Mouse (Mus musculus): ENCODE measurements at regions not wholly inside any gene's neighbourhood (a gene's known extent, or its start where the extent isn't known, plus 50 kb on each side); places are given as distances from the start of the nearest gene placed in this dataset.

DNA sequence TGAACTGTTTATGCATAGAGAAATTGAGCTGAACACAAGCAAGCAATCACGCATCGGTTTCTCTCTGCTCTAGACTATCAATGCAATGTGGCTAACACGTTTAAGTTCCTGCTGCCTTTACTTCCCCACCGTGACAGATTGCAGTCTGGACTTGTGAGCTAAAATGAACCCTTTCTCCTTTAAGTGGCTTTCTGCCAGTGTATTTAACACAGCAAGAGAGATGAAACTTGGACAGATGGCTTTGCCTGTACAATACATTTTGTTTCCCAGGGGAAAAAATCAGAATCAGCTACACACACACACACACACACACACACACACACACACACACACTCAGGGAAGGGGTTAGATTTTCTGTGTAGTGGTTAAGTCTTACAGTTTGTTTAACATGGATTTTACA is 206.8 kb downstream of the Sp3 start:
- no peak overlapping the region for H3K27ac ChIP-seq (ENCODE audit: insufficient read depth, low read length)
- H3K4me3 ChIP-seq (ENCODE audit: insufficient read depth, low read length) = no peak overlapping the region
- H3K4me1 ChIP-seq (ENCODE audit: control insufficient read depth, insufficient read depth, low read length) = no peaks in the 10 kb centered on the region; the same call in 1 of the 2 replicates
- no peak for TF ChIP-seq POLR2A (IDR thresholded peaks at IDR 0.05; ENCODE audit: low read depth, low read length)
- TF ChIP-seq CTCF (IDR thresholded peaks at IDR 0.05; ENCODE audit: borderline replicate concordance, insufficient read depth, low read length) = no peak

DNA sequence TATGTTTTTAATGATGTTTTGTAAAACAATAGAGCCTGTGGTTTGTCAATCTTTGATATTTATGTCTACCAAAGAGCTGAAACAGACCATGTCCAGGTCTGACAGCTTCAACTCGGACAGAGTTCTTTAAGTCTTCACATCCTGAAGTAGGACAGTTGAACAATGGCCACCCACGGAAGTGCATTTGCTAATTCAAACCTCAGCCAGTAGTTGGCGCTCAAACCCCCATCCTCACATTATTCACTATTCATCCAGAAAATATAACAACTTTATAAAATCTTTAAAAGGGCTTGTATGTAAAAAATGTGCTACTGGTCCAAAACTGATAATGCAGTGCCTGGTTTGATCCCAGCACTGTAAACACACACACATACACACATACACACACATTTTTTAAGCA is 202.9 kb downstream of the Sp3 start:
- no peak for TF ChIP-seq CTCF (IDR thresholded peaks at IDR 0.05; ENCODE audit: borderline replicate concordance, insufficient read depth, low read length)
- TF ChIP-seq POLR2A (IDR thresholded peaks at IDR 0.05; ENCODE audit: low read depth, low read length) = no peak
- Histone ChIP-seq H3K4me1 (ENCODE audit: control insufficient read depth, insufficient read depth, low read length) (no peaks in the 10 kb centered on the region; the same call in 1 of the 2 replicates), H3K4me3 (ENCODE audit: insufficient read depth, low read length) (no peak overlapping the region), H3K27ac (ENCODE audit: insufficient read depth, low read length) (no peak overlapping the region; the same call in 1 of the 2 replicates)

DNA sequence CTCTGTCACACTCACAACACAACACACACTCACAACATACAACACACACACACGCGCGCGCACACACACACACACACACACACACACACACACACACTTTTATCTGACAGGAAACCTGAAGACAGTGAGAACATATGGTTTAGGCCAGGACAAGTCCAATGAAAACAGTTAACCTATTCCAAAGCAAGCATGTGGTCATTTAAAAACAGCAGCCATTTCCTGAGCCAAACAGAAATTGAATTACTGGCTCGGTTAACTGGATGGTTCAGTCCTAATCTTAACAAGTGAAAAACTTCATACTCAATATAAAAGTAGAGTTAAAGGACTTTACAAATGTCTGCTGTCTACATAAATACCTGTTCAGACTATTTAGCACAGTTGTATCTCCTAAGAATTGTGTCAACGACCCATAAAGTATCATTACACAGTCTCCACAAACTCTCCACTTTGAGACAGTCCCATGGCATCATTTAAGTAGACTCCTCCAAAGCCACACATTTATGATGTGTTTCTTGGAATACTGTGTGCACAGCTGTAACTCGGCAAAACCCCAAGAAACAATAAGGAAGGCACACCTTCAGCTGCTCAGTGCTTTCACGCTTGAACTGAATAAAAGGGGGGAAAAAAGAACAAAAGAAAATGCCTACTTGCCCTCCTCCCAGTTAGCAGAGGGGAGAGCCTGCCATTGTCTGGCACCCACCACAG is 202.3 kb downstream of the Sp3 start:
- no peak for TF ChIP-seq POLR2A (IDR thresholded peaks at IDR 0.05; ENCODE audit: low read depth, low read length)
- TF ChIP-seq CTCF (IDR thresholded peaks at IDR 0.05; ENCODE audit: borderline replicate concordance, insufficient read depth, low read length) = no peak

DNA sequence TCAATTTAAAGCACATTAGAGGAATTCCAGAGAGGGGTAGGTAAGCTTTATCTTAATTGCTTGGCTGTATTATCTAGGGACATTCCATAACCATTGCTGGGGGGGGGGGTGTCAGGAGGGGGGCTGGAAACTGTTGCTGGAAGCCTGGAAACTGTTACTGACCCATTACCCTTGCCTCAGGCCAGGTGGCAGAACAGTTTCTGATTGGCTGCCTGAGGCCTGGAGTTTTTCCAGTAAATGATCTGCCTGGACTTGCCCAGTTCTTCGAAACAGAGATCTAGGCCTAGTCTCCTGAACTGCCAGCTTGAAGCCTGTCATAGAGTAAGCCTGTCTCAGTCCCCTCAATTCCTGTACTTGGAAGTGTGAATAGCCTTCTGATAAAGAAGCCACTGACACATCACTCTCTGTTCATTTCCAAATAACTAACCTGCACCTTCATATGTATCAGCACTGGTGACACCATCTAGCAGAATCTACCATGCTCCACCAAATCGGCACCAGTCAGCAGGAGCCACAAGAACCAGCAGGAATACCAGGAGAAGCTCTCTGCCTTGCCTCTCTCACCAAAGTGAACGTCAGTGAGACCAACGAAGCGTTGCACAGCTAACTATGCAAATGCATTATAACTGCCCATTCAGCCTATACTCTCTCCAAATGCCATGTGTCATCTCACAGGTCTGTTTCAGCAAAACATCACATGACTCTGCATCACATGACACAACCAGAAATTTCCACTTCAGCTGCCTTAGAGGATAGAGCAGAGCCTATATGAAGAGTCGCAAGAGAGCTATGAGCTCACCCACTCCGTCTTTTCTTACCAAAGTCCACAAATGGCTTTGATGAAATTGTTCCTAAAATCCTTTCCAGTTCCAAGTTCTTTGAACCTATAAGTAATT is 200.7 kb downstream of the Sp3 start:
- Histone ChIP-seq H3K4me3 (ENCODE audit: insufficient read depth, low read length) (no peak overlapping the region), H3K4me1 (ENCODE audit: control insufficient read depth, insufficient read depth, low read length) (no peaks in the 10 kb centered on the region; the same call in 1 of the 2 replicates), H3K27ac (ENCODE audit: insufficient read depth, low read length) (no peak overlapping the region)
- TF ChIP-seq CTCF (IDR thresholded peaks at IDR 0.05; ENCODE audit: borderline replicate concordance, insufficient read depth, low read length) (no peak), POLR2A (IDR thresholded peaks at IDR 0.05; ENCODE audit: low read depth, low read length) (no peak)

More for the DNA sequence above, 202.3 kb downstream of the Sp3 start:
- H3K27ac ChIP-seq (ENCODE audit: insufficient read depth, low read length) = no peak overlapping the region; the same call in 1 of the 2 replicates
- H3K4me3 ChIP-seq (ENCODE audit: insufficient read depth, low read length) = no peak overlapping the region
- no peaks in the 10 kb centered on the region; the same call in 1 of the 2 replicates for H3K4me1 ChIP-seq (ENCODE audit: control insufficient read depth, insufficient read depth, low read length)

DNA sequence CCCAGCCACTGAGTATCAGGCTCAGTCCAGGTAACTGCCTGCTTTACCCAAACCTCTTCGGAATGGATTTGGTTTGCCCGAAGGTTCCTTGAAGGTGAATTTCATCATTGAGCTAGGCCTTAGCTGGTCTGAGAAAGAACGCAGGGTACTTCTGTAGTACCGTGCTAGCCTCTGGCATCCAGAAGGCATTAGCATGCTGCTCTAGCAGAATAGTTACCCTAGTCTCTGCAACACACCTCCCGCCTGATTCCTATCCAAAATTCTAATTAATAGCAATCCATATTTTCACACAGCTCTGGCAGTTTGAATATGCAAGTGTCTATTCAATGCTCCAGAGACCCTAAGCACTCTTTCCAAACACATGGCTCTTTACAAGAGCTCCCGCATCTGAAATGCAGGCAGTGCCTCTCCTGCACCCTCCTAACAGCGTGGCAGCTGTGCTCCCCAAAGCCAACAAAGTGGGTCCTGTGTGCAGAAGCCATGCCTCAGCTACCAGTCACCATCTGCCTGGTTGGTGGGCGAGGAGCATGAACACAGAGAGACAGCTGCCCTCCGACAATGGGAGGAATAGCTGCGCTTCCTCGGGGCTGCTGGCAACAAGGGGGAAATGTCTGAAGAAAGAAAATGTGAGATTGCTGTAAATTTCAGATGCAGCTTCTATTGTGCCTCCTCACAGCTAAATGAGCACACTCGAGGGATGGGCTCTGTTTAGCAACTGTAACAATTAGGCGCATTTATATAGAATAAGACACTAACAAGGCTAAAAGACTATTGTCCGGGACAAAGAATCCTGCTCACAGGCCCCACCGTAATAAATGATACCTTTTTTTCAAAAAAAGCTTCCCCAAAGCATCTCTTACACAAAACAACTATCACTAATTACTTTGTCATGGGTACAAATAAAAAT is 198.6 kb downstream of the Sp3 start:
- TF ChIP-seq POLR2A (IDR thresholded peaks at IDR 0.05; ENCODE audit: low read depth, low read length) = no peak
- no peak for TF ChIP-seq CTCF (IDR thresholded peaks at IDR 0.05; ENCODE audit: borderline replicate concordance, insufficient read depth, low read length)
- Histone ChIP-seq H3K4me3 (ENCODE audit: insufficient read depth, low read length) (no peak overlapping the region), H3K4me1 (ENCODE audit: control insufficient read depth, insufficient read depth, low read length) (no peaks in the 10 kb centered on the region; the same call in 1 of the 2 replicates), H3K27ac (ENCODE audit: insufficient read depth, low read length) (no peak overlapping the region)

DNA sequence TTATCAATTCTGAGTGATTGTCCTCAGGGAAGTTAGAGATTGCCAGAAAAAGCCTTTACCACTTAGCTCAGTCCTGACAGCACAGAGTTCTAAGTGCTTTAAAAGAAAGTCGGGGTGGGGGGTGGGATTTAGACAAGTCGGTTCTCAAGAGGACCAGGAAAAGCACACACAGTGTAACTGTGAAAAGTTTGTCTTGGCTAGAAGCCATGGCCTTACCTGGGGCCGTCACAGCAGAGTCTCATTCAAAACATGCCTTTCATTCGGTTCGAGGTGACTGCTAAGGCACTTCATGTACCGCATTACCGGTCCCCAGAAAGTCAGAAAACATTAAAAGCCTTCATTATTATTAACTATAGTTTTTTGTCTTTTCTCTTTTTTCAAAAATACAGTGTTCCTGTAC is 197.9 kb downstream of the Sp3 start:
- H3K4me3 ChIP-seq (ENCODE audit: insufficient read depth, low read length) = no peak overlapping the region
- no peaks in the 10 kb centered on the region; the same call in 1 of the 2 replicates for H3K4me1 ChIP-seq (ENCODE audit: control insufficient read depth, insufficient read depth, low read length)
- H3K27ac ChIP-seq (ENCODE audit: insufficient read depth, low read length) = no peak overlapping the region
- TF ChIP-seq POLR2A (IDR thresholded peaks at IDR 0.05; ENCODE audit: low read depth, low read length) = no peak
- TF ChIP-seq CTCF (IDR thresholded peaks at IDR 0.05; ENCODE audit: borderline replicate concordance, insufficient read depth, low read length) = no peak

DNA sequence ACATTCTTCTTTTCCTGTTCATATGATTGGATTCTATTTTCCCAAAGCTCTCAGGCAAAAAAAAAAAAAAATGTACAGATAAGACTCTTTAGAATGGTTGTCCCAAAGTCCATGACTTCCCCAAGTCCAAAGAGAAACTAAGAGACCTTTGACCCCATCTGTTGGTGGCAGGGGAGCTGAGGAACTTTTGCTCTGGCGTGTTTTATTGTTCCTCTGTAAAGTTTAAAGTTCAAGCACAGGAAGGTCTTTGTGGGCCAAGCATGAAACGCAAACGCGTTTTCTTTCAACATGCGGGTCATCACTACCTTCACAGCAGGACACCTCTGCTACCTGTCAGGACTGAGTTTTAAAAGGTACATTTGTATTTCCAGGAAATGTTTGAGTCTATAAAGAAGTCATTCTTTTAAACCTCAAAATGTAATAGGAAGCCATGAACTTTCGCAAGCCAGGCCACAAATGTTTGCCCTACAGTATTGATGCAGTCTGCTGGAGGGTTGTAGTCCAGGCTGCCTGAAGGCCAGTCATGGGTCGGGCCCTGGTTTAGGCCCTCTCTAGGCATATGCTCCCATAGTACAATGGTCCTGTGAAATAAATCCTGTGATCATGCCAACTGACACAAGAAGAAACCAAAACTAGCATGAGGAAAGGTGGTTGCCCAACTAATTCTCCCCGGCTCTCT is 194.7 kb downstream of the Sp3 start:
- H3K4me1 ChIP-seq (ENCODE audit: control insufficient read depth, insufficient read depth, low read length) = no peaks in the 10 kb centered on the region
- no peak overlapping the region for H3K27ac ChIP-seq (ENCODE audit: insufficient read depth, low read length)
- H3K4me3 ChIP-seq (ENCODE audit: insufficient read depth, low read length) = no peak overlapping the region
- TF ChIP-seq CTCF (IDR thresholded peaks at IDR 0.05; ENCODE audit: borderline replicate concordance, insufficient read depth, low read length) (no peak), POLR2A (IDR thresholded peaks at IDR 0.05; ENCODE audit: low read depth, low read length) (no peak)

DNA sequence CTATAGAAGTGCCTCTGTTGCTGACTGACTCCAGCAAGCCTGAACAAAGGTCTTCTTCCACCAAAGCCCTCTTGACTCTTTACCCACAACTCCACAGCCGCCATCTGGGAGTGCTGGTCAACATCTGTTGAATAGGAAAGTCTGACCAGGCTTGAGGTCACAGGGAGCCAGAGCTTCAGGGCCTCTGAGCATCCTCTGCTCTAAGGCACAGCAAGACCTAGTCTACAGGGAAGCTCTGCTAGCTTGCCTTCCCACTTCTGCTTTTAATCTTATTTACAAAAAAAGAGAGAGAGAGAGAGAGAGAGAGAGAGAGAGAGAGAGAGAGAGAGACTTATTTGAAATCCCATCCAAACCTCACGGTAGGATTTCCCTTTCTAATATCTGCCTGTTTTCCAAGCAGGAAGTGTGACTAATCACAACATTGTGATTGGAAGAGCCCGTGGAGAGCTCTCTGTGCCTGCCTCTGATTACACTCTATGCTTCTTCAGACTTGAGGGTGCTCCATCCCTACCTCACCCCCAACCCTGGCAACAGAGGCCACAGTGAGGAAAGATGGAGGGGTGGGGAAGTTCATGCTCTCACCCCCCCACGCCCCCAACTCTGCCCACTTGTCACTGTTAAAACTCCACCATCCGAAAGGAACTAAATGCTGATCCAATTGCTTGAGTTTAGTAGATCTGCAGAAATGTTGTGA is 194.1 kb downstream of the Sp3 start:
- TF ChIP-seq POLR2A (IDR thresholded peaks at IDR 0.05; ENCODE audit: low read depth, low read length) (no peak), CTCF (IDR thresholded peaks at IDR 0.05; ENCODE audit: borderline replicate concordance, insufficient read depth, low read length) (no peak)
- Histone ChIP-seq H3K4me3 (ENCODE audit: insufficient read depth, low read length) (no peak overlapping the region), H3K4me1 (ENCODE audit: control insufficient read depth, insufficient read depth, low read length) (no peaks in the 10 kb centered on the region), H3K27ac (ENCODE audit: insufficient read depth, low read length) (no peak overlapping the region)

All from embryonic fibroblast, embryonic 13.5 days (primary cell).